Mouse (Mus musculus) forebrain, embryonic 10.5 days (tissue): ENCODE data around the gene Pawr. TPM values are rescaled to one million over a fixed set of nuclear protein-coding genes. Genes with fewer than 3 reads are reported as not detected.

ENCODE experiments used
- DNase-seq: peaks from one replicate; pipeline ENCODE4 v3.0.0-alpha.2; 2017; ENCODE audit warnings: low spot score; ENCODE audit errors: extremely low spot score
- H3K27ac ChIP-seq: fragments of 300-500 bp; sonication (generic); 2 replicates; pipeline ENCODE4 v1.5.1; 2016; ENCODE audit warnings: mild to moderate bottlenecking
- H3K27me3 ChIP-seq: fragments of 300-500 bp; sonication (generic); 2 replicates; pipeline ENCODE4 v1.6.1; 2016; ENCODE audit warnings: mild to moderate bottlenecking; ENCODE audit not compliant: poor library complexity, severe bottlenecking
- H3K36me3 ChIP-seq: fragments of 300-500 bp; sonication (generic); replicated peaks from 2 replicates; pipeline ENCODE4 v1.6.1; 2016; ENCODE audit warnings: mild to moderate bottlenecking, moderate library complexity
- H3K4me1 ChIP-seq: fragments of 300-500 bp; sonication (generic); 2 replicates; pipeline ENCODE4 v1.6.1; 2016
- H3K4me3 ChIP-seq: fragments of 300-500 bp; sonication (generic); 2 replicates; pipeline ENCODE4 v1.5.1; 2016; ENCODE audit warnings: mild to moderate bottlenecking, moderate library complexity
- H3K9me3 ChIP-seq: fragments of 300-500 bp; sonication (generic); 2 replicates; pipeline ENCODE4 v1.6.1; 2016; ENCODE audit warnings: mild to moderate bottlenecking, moderate library complexity
- WGBS: fragments of 180-500 bp; shearing (Covaris S2); methylation state at CpG from one replicate; pipeline ENCODE4 v1.1.7; 2016; 5-methylcytosine and 5-hydroxymethylcytosine counted together
- microRNA-seq: library from miRNA; unstranded; fragments of <30 nt; microRNA quantifications from one replicate; pipeline ENCODE4, GENCODE M21; 2017
- polyA plus RNA-seq: library from polyadenylated mRNA; unstranded; fragments of >200 nt; fragmentation: Nextera tagmentation; extraction: Ambion mirVana; gene quantifications from 2 replicates; pipeline ENCODE4 v1.2.1, GENCODE M21; 2016

The Pawr gene
- polyA plus RNA-seq, 1 experiment from 2014 or later: 12.7 TPM

DNA sequence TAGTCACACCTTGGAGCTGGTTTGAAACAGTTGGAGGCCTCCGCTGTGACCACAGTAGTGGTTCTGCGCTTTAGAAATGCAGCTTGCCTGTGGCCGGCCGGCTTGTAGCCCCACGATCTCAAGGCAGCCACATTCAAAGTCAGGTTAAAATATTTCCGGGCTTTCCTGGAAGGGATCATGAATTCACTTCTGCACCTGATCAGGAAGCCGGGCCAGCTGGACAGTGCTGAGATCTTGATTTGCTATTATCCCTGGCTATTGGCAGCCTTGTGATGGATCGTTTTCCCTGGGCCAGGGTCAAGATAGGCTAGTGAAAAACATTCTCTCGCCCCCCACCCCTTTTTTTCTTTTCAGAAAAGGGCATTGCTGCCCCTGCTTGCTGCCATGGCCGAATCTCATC lies 123.3 kb downstream of the Pawr start:
- no peaks in the 10 kb centered on the region for H3K36me3 ChIP-seq
- H3K27me3 ChIP-seq: no peaks in the 10 kb centered on the region
- DNase-seq: no peak
- H3K9me3 ChIP-seq: no peaks in the 10 kb centered on the region
- H3K4me3 ChIP-seq: no peak overlapping the region
- no peak overlapping the region for H3K27ac ChIP-seq
- no peaks in the 10 kb centered on the region for H3K4me1 ChIP-seq
- WGBS: 86% methylated on average over 10 of the region's 10 CpGs

DNA sequence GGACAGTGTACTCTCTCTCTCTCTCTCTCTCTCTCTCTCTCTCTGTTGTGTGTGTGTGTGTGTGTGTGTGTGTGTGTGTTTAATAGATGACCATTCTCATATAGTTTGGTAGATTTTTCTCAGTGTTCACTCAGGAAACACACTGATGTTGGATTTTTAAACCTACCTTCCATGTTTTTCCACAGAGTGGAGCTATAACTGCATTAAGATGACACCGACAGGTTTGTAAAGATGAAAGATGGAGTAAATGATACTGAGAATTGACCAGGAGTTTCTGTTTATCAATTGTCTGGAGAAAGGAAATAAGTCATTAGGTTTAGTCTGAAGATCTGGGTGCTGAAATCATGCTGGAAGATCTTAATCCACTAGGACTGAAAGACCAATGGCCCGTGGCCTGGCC lies 124.0 kb downstream of the Pawr start:
- H3K36me3 ChIP-seq: no peaks in the 10 kb centered on the region
- H3K4me3 ChIP-seq: no peak overlapping the region
- no peaks in the 10 kb centered on the region for H3K27me3 ChIP-seq
- H3K4me1 ChIP-seq: no peaks in the 10 kb centered on the region
- H3K27ac ChIP-seq: no peak overlapping the region
- H3K9me3 ChIP-seq: no peaks in the 10 kb centered on the region
- 93% methylated on average over 2 of the region's 2 CpGs for WGBS
- no peak for DNase-seq

DNA sequence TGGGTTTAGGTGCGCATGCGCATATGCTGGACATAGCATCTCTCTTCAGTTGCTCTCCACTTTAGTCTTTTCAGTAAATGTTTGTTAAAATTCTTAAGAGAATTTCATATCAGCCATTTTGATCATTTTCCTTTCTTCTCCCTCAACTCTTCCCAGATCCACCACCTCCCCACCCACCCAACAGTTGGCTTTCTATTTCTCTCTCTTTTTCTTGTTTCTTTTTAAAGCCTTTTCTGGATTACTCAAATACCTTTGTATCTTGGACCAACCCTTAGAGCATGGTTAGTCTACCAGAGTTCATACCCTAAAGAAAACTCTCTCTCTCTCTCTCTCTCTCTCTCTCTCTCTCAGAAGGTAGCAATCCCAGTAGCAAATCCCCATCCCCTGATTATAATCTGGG lies 125.1 kb downstream of the Pawr start:
- peaks cover 10% of the 10 kb centered on the region for H3K4me1 ChIP-seq
- no peaks in the 10 kb centered on the region for H3K27me3 ChIP-seq
- H3K27ac ChIP-seq: no peak overlapping the region
- H3K36me3 ChIP-seq: no peaks in the 10 kb centered on the region
- H3K4me3 ChIP-seq: no peak overlapping the region
- DNase-seq: no peak
- WGBS: 100% methylated on average over 2 of the region's 2 CpGs
- H3K9me3 ChIP-seq: no peaks in the 10 kb centered on the region

DNA sequence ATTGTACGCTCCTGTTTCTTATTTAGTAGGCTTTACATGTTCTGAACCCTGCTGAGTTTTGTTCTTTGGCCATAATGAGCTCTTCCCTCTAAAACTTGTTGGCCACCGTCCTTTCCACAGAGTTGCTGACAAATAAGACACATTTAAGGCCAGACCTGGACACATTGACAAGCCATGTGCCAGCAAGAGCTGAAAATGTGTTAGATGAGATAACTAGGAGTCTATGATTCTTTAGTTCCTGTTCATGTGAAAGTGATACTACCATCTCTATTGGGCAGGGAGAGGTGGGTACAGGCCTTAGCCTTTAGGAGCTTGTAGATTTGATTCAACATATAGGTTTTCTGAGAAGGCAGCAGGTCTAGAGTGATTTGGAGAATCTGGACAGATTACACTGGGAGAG lies 129.9 kb downstream of the Pawr start:
- Histone ChIP-seq H3K4me3 (no peak overlapping the region), H3K27ac (no peak overlapping the region), H3K36me3 (no peaks in the 10 kb centered on the region), H3K27me3 (no peaks in the 10 kb centered on the region), H3K9me3 (no peaks in the 10 kb centered on the region), H3K4me1 (peaks cover 10% of the 10 kb centered on the region)
- DNase-seq: no peak
- 64% methylated on average over 2 of the region's 2 CpGs for WGBS

Small RNA genes lying within 50 kb of the gene (microRNA-seq; reads per million reads assigned to microRNA genes)
- not detected for gene Gm25591

Other genes starting within 250 kb of the Pawr start
- 67.5 and 68.0 TPM in 2 replicates for gene Ppp1r12a, start 169.9 kb upstream of the Pawr start, polyA plus RNA-seq